Mouse (Mus musculus) layer of hippocampus, adult 9-10 months (tissue): Measurements from ENCODE around the gene Cks1brt.
A peak's percentile ranks its signal among the peaks of the same experiment; 100 is the strongest.
"Not testable (repeated sequence)": the region's sequence is repeated elsewhere in the genome, so short reads cannot be mapped to it uniquely, and the experiment has no call there.

ENCODE experiments used
- DNase-seq: peaks from one replicate; pipeline ENCODE4 v3.0.0; 2022; ENCODE audit warnings: low spot score

The Cks1brt gene

DNA sequence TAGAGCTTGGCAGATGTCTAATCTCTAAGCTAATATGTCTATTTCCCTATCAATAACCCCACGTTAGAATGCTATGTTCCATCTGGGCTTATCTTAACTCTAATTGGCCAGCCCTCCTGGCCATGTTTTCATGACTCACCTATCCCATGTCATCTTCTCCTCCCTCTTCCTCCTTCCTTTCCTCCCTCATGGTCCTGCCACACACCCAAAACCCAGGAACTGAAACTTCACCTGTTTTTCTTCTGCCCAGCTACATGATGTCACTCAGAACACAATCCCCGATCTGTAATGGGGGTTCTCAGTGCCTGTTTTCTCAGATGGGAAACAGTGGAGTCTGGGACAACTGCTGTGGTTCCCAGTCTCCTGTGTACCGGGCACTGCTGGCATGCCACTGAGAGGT lies at the start of gene Cks1brt:
TSS of gene Cks1brt (plus strand) at position 301 of the 400 bp plus-strand sequence.
- DNase-seq = no peak

DNA sequence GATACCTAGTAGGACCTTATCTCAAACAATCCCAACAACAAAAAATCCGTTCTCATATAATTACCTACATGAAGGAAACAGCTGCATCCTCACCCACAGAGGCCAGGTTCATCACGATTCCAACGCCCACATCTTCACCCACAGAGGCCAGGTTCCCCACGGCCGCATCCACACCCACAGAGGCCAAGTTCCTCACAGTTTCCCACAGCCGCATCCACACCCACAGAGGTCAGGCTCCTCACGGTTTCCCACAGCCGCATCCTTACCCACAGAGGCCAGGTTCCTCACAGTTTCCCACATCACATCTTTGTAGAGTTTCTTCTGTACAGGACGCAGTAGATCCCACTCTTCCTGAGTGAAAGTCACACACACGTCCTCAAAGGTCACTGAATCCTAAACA lies 38.5 kb upstream of the Cks1brt start:
- no peak for DNase-seq

DNA sequence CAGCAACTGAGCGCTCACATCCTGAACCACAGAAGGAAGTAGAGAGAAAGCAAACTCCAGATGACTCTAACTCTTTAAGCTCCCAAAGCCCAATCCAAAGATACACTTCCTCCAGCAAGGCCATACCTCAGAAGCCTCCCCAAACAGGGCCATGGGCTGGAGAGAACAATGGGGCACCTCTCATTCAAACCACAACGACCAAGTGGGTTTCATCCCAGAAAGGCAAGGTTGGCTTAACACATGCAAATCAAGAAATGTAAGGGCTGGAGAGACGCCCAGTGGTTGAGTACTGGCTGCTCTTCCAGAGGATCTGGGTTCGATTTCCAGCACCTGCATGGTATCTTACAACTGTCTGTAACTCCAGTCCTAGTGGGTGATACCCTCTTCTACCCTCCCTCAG lies 36.2 kb upstream of the Cks1brt start:
- DNase-seq = no peak

DNA sequence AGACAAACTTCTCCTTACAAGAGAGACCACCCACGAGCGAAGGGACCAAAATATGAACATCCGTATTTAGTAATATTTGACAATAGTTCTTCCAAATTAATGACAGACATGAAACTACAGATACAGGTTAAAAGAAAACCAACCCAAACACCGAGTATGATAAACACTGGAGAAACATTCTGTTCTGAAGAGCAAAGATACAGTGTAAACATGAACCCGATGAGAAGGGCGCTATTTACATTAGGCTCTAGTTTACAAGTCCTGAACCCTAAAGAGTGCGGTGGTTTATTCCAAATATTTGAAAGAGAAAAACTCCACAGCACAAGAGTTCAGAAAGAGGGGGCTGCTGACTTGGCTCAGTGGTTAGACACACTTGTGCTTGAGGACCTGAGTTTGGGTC lies 34.7 kb upstream of the Cks1brt start:
- no peak for DNase-seq

DNA sequence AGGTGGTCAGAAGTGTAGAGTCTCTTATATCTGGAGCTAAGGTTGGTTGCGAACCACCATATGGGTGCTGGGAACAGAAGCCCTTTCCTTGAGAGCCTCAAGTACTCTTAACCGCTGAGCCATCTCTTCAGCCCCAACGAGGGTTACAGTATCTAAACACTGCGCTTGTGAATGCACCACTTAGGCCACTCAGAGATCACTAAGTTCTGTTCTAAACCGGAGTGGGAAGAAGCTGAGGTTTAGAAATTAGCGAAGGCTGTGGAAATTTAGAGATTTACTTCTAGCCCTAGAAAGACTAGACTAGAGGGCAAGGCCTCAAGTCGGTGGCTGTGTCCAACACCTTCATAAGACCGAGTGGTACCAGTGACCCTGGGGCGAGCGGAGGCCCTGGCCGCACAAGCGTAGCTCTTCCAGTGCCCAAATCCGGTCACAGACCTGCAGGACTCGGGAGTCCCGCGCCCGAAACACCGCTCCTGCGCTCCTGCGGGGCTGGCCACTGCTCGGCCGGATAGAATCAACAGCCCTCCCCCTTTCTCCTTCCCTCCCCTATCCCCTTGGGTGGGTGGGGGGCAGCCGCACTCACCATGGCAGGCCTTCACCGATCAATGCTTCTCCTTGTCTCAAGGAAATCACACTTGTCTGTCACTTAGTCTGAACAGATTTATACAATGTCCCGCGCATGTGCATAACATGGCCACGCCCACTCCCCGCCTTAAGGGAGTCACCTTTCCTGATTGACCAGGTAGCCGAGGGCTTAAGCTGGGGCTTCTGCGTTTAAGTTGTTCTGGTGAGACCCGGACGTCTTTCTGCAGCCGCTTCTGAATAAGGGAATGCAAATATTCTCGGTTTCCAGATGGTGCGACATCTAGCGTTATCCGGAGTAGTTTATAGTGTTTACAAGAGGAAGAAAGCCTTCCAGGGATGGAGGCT lies 32.4 kb upstream of the Cks1brt start:
- DNase-seq = peak; percentile 65

DNA sequence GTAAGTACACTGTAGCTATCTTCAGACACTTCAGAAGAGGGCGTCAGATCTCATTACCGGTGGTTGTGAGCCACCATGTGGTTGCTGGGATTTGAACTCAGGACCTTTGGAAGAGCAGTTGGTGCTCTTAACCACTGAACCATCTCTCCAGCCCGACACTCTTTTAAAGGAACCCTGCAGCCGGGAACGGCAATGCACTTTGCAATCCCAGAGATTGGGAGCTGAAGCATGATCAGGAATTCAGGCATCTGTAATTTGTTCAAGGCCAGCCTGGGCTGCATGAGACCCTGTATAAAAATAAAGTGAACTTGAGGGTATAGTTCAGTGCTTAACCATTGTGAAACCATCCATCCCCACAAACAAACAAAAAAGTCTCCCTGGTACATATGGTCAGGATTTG lies 31.5 kb upstream of the Cks1brt start:
- not testable (repeated sequence) for DNase-seq

DNA sequence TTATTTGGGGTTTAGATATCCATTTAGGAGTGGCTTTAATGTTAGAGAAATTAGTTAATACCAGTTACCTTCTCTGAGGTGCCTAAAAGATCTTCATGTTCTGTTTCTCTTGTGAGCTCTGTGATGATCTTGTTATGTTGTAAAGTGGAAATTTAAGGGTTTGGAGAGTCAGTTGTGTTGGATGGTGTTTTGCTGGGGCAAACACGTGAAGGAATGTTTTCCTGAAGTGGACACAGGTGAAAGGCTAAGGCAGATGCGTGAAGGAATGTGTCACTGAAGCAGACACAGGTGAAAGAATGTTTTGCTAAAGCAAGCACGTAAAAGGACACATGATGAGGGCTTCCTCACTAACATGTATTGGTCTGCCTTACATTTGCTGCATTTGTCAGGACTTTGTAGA lies 28.7 kb upstream of the Cks1brt start, which contains the start of gene Zfp791:
TSS of gene Zfp791 (minus strand) at position 101 of the 400 bp plus-strand sequence.
- DNase-seq = no peak

DNA sequence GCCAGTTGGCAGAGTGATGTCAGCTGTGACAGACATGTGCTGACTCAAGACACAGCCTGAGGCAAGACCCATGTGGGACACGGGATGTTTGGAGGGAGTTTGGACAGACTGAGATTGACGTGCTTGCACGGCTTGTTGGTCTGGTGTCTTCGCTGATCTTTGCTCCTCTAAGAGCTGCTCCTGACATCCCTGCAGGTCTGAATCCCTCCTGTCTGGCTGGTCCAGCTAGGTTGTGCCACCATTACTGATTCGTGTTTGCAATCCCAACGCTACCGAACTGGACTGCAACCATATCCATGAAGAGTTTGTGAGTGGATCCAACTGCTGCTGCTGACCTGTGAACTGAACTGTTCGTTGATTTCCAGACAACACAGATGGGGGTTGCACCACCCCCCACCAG lies 28.0 kb upstream of the Cks1brt start:
- no peak for DNase-seq

DNA sequence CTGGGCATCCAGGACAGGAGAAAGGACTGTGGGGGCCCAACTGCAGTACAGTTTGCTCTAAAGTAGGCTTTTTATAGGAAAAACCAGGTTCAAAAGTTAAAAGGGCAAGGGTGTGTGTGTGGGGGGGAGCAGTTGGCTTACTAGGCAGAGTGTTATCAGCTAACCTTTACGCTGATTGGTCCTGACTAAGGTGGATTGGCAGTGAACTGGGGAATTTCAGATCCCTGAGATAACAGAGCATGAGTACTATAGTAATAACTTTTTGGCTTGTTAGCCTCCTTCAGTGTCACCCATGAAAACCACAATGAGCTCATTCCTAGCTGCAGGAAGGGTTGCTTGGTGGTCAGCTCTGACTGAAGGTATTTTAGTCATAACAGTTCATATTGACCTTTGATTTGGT lies 19.4 kb upstream of the Cks1brt start:
- no peak for DNase-seq

DNA sequence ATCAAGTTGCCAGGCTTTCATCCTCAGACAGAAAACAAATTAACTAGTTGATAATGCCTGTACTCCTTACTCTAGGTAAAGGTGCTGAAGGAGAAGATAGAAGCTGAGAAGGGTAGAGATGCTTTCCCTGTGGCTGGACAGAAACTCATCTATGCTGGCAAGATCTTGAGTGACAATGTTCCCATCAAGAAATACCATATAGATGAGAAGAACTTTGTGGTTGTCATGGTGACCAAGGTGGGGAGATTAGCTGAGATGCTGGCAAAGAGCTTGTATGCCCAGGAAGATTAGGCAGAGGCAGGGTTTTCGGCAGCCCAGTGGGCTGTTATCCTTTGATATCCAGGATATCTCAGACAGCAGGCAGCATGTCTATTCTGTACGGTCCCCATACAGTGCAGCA lies 16.0 kb upstream of the Cks1brt start:
- DNase-seq = not testable (repeated sequence)

DNA sequence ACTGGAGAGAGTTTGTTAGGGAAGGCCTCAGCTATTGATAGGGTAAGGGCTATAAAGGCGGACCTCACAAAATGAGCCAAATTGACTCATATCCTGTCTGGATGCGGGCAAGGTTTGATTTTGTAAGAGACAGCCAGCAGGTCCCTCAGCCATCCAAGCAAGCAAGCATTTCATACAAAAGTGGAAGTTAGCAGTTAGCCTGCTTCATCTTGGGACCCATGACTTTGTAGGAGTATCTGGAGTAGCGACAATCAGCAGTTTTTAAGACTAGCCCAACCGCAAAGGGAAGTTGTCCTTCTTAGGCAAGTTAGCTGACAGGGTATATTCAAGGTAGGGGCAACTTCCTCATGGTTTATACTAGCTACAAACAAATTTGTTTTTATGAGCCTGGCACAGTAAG lies 9.2 kb upstream of the Cks1brt start:
- peak; percentile 20 for DNase-seq

DNA sequence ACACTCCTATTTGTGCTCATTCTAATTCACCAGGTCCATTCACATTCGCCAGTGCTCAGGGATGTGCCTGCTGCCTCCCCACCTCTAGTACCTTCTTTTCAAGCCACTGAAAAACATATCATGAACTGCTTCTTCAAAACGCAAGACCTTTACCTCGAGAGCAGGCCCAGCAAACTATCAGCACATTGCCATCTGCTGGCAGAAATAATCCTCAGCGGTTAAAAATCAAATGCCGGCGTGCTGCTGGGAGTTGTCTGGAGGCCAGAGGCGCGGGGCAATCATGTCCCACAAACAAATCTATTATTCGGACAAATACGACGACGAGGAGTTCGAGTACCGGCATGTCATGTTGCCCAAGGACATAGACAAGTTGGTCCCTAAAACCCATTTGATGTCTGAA lies 19.6 kb downstream of the Cks1brt start:
- peak; percentile 51 for DNase-seq

DNA sequence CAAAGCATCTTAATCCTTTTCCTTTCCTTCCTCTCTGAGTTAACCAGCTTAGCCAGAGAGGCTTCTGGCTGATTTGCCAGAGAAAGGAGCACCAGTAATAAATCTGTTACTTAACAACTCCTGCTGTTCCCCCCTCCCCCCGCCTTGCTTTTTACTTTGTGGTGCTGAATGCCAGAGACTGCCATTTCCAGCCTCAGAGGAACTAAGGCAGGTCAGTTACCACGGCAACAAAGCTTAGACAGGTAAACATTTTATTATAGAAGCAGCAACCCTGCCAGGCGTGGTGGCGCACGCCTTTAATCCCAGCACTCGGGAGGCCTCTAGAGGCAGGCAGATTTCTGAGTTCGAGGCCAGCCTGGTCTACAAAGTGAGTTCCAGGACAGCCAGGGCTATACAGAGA lies 24.2 kb downstream of the Cks1brt start:
- no peak for DNase-seq

DNA sequence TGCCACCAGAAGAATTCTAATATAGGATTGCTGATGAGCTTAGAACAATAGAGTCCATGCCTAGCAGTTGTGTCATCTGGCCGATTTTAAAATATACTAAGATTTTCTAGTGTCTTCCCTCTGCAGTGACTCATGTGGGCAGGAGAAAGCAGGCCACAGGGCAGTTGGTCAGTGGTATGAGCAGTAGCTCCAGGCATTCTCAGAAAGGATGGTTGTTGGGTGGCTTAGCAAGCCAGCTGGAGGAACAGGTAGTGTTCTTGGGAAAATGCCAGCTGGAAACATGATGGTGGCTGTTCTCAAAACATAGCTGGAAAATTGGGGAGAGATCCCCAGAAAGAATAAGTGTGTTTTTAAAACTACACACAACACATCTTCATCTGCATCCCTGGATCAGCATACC lies 40.6 kb downstream of the Cks1brt start:
- no peak for DNase-seq

DNA sequence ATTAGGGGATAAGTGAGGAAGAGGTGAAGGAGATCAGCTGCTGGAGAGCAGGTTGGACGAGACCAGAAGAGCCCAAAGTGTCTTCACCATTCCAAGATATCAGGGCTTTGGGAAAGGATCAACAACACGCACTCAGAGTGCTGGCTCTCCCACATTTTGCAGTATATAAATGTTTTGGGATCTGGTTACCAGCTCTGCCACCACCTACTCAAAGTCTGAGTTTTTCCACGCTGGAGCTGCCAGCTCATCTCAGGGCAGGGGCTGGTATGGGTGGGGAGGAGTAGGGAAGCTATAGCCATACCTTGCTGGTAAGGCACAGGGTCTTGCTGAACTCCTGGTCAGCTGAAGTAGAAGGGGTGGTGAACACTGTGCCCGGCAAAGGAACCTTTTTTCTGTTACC lies 68.5 kb downstream of the Cks1brt start:
- no peak for DNase-seq

DNA sequence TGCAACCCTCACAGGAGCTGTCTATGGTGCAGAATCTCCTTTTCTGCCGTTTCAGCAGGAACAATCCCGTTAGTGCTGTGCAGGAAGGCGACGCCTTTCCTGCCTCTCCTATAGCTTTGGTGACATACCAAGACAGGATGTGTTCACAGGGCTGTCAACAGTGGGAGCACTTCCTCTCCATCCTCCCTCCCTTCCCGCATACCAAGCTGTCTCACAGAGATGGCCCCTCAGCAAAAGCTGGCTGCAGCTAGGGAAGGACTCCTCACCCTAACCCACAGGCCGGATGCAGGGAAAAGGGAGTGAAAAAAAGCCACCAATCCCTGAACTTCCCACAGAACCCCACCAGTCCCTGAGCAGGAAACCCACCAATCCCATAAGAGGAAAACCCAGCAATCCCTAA lies 69.3 kb downstream of the Cks1brt start:
- DNase-seq = no peak
